Mouse (Mus musculus): ENCODE data around the gene Pif1.

DNA sequence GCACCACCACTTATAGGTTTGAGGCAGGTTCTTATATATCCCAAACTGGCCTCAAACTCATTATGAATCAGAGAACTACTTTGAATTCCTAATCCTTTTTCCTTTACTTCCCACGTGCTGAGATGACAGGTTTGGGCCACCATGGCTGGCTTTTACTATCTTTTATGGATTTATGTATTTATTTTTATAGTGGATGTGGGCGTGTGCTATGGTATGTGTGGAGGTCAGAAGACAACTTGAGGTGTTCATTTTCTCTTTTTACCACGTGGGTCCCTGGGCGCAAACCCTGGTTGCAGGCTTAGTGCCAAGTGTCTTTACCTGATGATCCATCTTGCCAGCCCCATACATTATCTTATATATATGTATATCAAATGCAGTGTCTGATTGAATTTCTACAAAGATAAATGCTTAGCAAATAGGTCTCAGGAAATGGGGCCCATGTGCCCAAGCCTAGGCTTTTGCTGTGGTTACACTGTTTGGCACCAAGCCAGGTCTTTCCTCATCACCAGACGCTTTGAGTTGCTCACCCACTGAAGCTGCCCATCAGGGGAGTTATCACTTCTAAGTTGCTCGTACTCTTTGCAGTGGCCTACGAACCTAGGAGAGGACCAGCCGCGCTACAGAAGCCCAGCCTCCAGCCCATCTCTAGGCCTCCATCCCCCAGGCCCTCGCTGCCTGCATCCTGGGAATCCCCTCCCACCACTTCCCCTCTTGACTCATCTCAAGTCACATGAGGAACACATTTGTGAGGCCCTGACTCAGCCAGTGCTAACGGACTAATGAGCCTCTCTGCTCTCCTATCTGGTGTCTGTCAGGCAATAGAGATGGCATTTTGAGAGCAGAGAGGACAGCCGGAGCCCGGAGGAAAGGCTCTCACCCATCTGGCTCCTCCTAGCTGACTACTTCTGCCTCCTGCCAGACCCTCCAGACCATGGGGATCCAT lies 45.6 kb upstream of the Pif1 start:
- no peak for TF ChIP-seq CTCF (IDR thresholded peaks at IDR 0.05; ENCODE audit: control insufficient read depth, insufficient read depth, insufficient read length)
- TF ChIP-seq USF1 (IDR thresholded peaks at IDR 0.05; ENCODE audit: low read depth) = peak; percentile 88
- peak; percentile 61 for TF ChIP-seq CEBPB (IDR thresholded peaks at IDR 0.05; ENCODE audit: low read depth)

Data from C2C12 (cell line).